Mouse (Mus musculus): ENCODE results near the gene Ptpn11. TPM values are rescaled to one million over a fixed set of nuclear protein-coding genes. Genes with fewer than 3 reads are reported as not detected.

Ptpn11 gene
- polyA plus RNA-seq, 1 experiment = 75.8 TPM

DNA sequence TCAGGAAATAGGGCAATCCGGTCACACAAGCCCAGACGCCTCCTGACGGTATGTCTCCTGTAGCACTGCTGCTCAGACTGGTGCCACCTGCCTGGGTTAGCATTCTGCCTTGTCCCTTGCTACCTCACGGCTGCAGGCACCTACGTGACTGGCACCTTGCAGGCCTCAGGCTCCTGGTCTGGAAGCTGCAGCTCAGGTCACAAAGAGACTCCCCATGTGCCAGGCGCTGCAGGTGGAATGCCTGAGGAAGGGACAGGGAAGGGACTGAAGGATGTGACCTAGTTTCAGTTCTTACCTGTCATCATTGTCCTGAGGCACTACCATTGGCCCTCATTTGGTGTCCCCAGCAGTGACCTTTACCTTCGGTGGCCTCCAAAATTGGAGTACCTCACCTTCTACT lies 82.0 kb downstream of the Ptpn11 start:
- Histone ChIP-seq H3K27me3 (ENCODE audit: control insufficient read depth, insufficient read depth, insufficient read length) (peaks cover 12% of the 10 kb centered on the region), H3K4me3 (ENCODE audit: insufficient read depth, poor library complexity, severe bottlenecking) (no peak overlapping the region), H3K36me3 (ENCODE audit: control insufficient read depth, insufficient read depth) (no peaks in the 10 kb centered on the region), H3K79me2 (ENCODE audit: control insufficient read depth, insufficient read depth) (no peaks in the 10 kb centered on the region), H3ac (ENCODE audit: control insufficient read depth, insufficient read length, low read depth) (no peak overlapping the region), H3K79me3 (ENCODE audit: low read depth) (no peaks in the 10 kb centered on the region)
- TF ChIP-seq CTCF (IDR thresholded peaks at IDR 0.05; ENCODE audit: control insufficient read depth, insufficient read depth, insufficient read length) (no peak), USF1 (IDR thresholded peaks at IDR 0.05; ENCODE audit: low read depth) (no peak)

DNA sequence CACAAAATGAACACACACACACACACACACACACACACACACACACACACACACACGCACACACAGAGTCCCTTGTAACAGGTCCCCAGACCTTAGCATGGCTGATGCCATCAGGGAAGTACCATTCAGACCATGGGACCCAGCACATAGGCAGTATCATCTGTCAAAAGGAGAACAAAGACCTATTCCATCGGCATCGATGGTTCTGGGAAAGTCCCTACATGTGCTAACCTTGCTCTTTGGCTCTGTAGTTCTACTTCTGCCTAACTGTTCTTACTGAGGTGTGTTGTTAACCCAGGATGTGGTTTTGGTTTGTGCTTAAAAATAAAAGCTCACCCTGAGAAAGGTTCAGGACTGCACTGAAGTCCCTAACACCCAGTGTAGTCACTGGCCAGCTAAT lies 84.3 kb downstream of the Ptpn11 start:
- no peaks in the 10 kb centered on the region for H3K79me3 ChIP-seq (ENCODE audit: low read depth)
- TF ChIP-seq MYOD1 (IDR thresholded peaks at IDR 0.05; ENCODE audit: control insufficient read depth, insufficient read length, low read depth) (no peak), FOSL1 (IDR thresholded peaks at IDR 0.05; ENCODE audit: insufficient read depth, low read length, poor library complexity, severe bottlenecking) (no peak), CTCF (IDR thresholded peaks at IDR 0.05; ENCODE audit: control insufficient read depth, insufficient read depth, insufficient read length) (no peak)
- H3K79me2 ChIP-seq (ENCODE audit: control insufficient read depth, insufficient read depth) = no peaks in the 10 kb centered on the region
- H3ac ChIP-seq (ENCODE audit: control insufficient read depth, insufficient read length, low read depth) = no peak overlapping the region
- peaks cover 19% of the 10 kb centered on the region for H3K27me3 ChIP-seq (ENCODE audit: control insufficient read depth, insufficient read depth, insufficient read length)
- H3K4me3 ChIP-seq (ENCODE audit: insufficient read depth, poor library complexity, severe bottlenecking) = no peak overlapping the region
- no peaks in the 10 kb centered on the region for H3K36me3 ChIP-seq (ENCODE audit: control insufficient read depth, insufficient read depth)

DNA sequence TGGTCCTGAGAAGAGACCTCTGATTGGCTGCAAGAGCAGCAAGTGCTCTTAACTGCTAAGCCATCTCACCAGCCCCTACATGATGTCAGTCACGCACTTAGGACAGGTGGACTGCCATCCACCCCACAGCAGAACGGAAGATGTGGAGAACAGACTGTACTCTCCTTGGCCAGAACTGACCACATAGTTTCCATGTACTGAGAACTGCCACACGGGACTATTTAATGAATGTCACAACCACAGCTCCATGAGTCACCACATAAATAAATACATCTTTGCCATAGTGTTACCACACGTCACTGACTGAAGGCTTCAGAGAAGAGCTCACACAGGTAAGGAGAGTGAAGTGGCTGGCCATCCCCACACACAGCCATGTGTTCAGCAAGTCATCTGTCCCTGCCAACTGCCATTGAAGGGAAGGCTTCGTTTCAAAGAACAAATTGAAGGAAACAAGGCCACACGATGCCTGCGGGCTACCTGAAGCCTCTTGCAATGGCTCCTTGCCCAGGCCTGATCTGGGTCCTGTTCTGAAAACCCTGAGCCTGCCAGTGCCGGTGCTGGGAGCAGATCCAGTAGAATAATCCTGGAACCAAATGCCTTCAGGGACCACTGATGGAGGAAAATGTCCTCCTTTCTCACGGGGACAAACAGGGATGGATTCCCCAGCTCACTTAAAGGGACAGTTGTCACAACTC lies 90.2 kb downstream of the Ptpn11 start:
- Histone ChIP-seq H3K79me2 (ENCODE audit: control insufficient read depth, insufficient read depth) (no peaks in the 10 kb centered on the region), H3K79me3 (ENCODE audit: low read depth) (no peaks in the 10 kb centered on the region), H3K27me3 (ENCODE audit: control insufficient read depth, insufficient read depth, insufficient read length) (peaks cover 18% of the 10 kb centered on the region), H3K36me3 (ENCODE audit: control insufficient read depth, insufficient read depth) (no peaks in the 10 kb centered on the region), H3ac (ENCODE audit: control insufficient read depth, insufficient read length, low read depth) (no peak overlapping the region), H3K4me3 (ENCODE audit: insufficient read depth, poor library complexity, severe bottlenecking) (no peak overlapping the region)
- TF ChIP-seq CTCF (IDR thresholded peaks at IDR 0.05; ENCODE audit: control insufficient read depth, insufficient read depth, insufficient read length) = no peak
- no peak for TF ChIP-seq USF1 (IDR thresholded peaks at IDR 0.05; ENCODE audit: low read depth)
- no peak for TF ChIP-seq MYOG (IDR thresholded peaks at IDR 0.05; ENCODE audit: control insufficient read depth, extremely low read depth, insufficient read length)
- no peak for TF ChIP-seq CEBPB (IDR thresholded peaks at IDR 0.05; ENCODE audit: low read depth)

DNA sequence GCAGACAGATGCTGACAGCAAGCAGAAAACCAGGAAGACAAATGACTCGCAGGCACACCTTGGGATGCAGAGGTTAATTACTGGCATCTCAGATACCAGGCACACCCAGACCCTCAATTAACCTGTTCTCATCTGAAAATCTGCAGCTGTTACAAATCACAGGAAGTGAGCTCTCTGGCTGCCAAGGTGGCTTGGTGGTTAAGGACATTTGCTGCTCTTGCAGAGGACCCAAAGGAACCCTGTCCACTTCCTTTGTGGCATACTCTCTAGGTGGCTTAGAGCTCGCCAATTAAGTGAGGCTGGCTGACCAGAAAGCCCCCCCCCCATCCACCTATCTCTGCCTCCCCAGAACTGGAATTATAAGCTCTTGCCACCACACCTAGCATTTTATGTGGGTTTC lies 91.1 kb downstream of the Ptpn11 start:
- no peaks in the 10 kb centered on the region for H3K79me2 ChIP-seq (ENCODE audit: control insufficient read depth, insufficient read depth)
- H3K27me3 ChIP-seq (ENCODE audit: control insufficient read depth, insufficient read depth, insufficient read length) = peaks cover 18% of the 10 kb centered on the region
- H3K79me3 ChIP-seq (ENCODE audit: low read depth) = no peaks in the 10 kb centered on the region
- H3K36me3 ChIP-seq (ENCODE audit: control insufficient read depth, insufficient read depth) = no peaks in the 10 kb centered on the region
- H3ac ChIP-seq (ENCODE audit: control insufficient read depth, insufficient read length, low read depth) = no peak overlapping the region
- TF ChIP-seq CEBPB (IDR thresholded peaks at IDR 0.05; ENCODE audit: low read depth) = no peak
- TF ChIP-seq MYOD1 (IDR thresholded peaks at IDR 0.05; ENCODE audit: control insufficient read depth, insufficient read length, low read depth) = no peak
- no peak for TF ChIP-seq USF1 (IDR thresholded peaks at IDR 0.05; ENCODE audit: low read depth)
- no peak for TF ChIP-seq MAX (IDR thresholded peaks at IDR 0.05)
- no peak for TF ChIP-seq CTCF (IDR thresholded peaks at IDR 0.05; ENCODE audit: control insufficient read depth, insufficient read depth, insufficient read length)
- TF ChIP-seq FOSL1 (IDR thresholded peaks at IDR 0.05; ENCODE audit: insufficient read depth, low read length, poor library complexity, severe bottlenecking) = no peak
- no peak for TF ChIP-seq MYOG (IDR thresholded peaks at IDR 0.05; ENCODE audit: control insufficient read depth, extremely low read depth, insufficient read length)
- no peak overlapping the region for H3K4me3 ChIP-seq (ENCODE audit: insufficient read depth, poor library complexity, severe bottlenecking)

DNA sequence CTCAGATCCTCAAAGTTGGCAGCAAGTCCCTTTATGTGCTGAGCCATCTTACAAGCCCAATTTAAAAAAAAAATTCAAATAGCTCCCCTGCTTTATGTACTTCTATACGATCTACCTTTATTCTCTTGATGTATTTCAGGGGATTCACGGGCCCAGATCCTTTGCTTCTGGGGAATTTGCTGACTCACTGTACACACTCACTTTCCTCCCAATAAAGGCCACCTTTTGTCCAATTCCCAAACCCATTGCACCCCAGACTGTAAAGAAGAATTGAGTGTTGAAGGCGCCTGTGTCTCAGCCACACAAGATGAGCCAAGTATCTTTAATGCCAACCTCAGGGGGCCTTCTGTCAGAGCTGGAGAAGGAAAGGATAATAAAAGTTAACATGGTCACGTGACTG lies 93.2 kb downstream of the Ptpn11 start:
- peaks cover 13% of the 10 kb centered on the region for H3K27me3 ChIP-seq (ENCODE audit: control insufficient read depth, insufficient read depth, insufficient read length)
- H3K36me3 ChIP-seq (ENCODE audit: control insufficient read depth, insufficient read depth) = no peaks in the 10 kb centered on the region
- no peaks in the 10 kb centered on the region for H3K79me3 ChIP-seq (ENCODE audit: low read depth)
- no peaks in the 10 kb centered on the region for H3K79me2 ChIP-seq (ENCODE audit: control insufficient read depth, insufficient read depth)
- TF ChIP-seq MYOG (IDR thresholded peaks at IDR 0.05; ENCODE audit: control insufficient read depth, extremely low read depth, insufficient read length) = no peak
- peak; percentile 31 for TF ChIP-seq USF1 (IDR thresholded peaks at IDR 0.05; ENCODE audit: low read depth)
- no peak overlapping the region for H3ac ChIP-seq (ENCODE audit: control insufficient read depth, insufficient read length, low read depth)
- no peak overlapping the region for H3K4me3 ChIP-seq (ENCODE audit: insufficient read depth, poor library complexity, severe bottlenecking)

DNA sequence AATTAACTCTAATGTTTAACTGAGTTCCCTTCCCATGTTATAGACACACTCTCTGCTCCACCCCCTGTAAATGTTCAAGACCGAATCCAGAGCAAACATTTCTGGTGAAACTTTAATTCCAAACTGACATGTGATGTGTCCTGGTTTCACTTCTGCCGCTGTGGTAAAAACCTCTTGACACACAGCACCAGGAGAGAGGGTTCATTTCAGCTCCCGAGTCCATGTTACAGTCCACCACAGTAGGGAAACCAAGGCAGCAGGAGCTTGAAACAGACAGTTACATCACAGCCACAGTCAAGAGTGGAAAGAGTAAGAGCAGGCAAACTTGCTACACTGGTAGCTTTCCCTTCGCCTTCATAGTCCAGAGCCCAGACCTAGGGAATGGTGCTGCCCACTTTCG lies 94.5 kb downstream of the Ptpn11 start:
- no peak for TF ChIP-seq MAX (IDR thresholded peaks at IDR 0.05)
- TF ChIP-seq MYOG (IDR thresholded peaks at IDR 0.05; ENCODE audit: control insufficient read depth, extremely low read depth, insufficient read length) = no peak
- TF ChIP-seq FOSL1 (IDR thresholded peaks at IDR 0.05; ENCODE audit: insufficient read depth, low read length, poor library complexity, severe bottlenecking) = no peak
- no peak for TF ChIP-seq CTCF (IDR thresholded peaks at IDR 0.05; ENCODE audit: control insufficient read depth, insufficient read depth, insufficient read length)
- TF ChIP-seq USF1 (IDR thresholded peaks at IDR 0.05; ENCODE audit: low read depth) = no peak
- TF ChIP-seq CEBPB (IDR thresholded peaks at IDR 0.05; ENCODE audit: low read depth) = no peak
- H3ac ChIP-seq (ENCODE audit: control insufficient read depth, insufficient read length, low read depth) = no peak overlapping the region
- H3K79me3 ChIP-seq (ENCODE audit: low read depth) = no peaks in the 10 kb centered on the region
- no peaks in the 10 kb centered on the region for H3K36me3 ChIP-seq (ENCODE audit: control insufficient read depth, insufficient read depth)
- H3K4me3 ChIP-seq (ENCODE audit: insufficient read depth, poor library complexity, severe bottlenecking) = no peak overlapping the region
- H3K27me3 ChIP-seq (ENCODE audit: control insufficient read depth, insufficient read depth, insufficient read length) = peaks cover 9% of the 10 kb centered on the region
- no peaks in the 10 kb centered on the region for H3K79me2 ChIP-seq (ENCODE audit: control insufficient read depth, insufficient read depth)
